Mouse (Mus musculus): ENCODE data around the gene Gc.
A peak's percentile ranks its signal among the peaks of the same experiment; 100 is the strongest.

Gc gene

DNA sequence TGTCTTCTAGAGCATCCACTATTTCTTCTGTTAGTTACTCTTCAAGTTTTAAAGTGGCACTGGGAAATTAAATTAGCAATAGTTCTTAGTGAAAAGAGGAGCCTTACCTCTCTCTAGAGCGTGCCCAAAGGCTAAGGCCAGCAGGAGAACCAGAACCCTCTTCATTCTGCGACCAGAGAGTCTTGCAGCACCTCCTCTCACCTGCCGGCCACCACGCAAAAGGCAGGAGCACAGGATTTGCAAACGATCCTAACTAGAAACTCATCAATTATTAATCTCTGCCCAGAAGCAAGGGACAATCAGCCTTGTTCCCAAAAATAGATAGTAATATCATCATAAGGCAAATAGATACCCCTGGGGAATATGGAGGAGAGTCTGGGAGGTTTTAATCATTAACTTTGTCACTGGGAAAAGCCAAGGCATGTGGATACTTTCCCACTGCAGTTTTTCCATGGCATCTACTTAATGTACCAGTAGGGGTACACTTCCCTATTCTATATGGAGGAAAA, at the start of gene Gc:
Gene Gc (minus strand): TSS at position 345 of the 509 bp plus-strand sequence.
- DNase-seq (ENCODE audit: low read depth, low spot score), result no peak

GRCm38 (mm10) chr5:89500182-89500581, 42.5 kb upstream of the Gc start:
- DNase-seq (ENCODE audit: low read depth, low spot score), result no peak

- DNase-seq (ENCODE audit: low read depth, low spot score), result no peak
These were observed 34.9 kb upstream of the Gc start for GRCm38 (mm10) chr5:89492560-89492959.

- no peak for DNase-seq (ENCODE audit: low read depth, low spot score)
These were observed 12.8 kb upstream of the Gc start for GRCm38 (mm10) chr5:89470483-89470882.

- DNase-seq (ENCODE audit: low read depth, low spot score), result no peak
These were observed 10.2 kb upstream of the Gc start for GRCm38 (mm10) chr5:89467886-89468285.

- DNase-seq (ENCODE audit: low read depth, low spot score), result no peak
These were observed 9.3 kb upstream of the Gc start for GRCm38 (mm10) chr5:89467045-89467444.

DNA sequence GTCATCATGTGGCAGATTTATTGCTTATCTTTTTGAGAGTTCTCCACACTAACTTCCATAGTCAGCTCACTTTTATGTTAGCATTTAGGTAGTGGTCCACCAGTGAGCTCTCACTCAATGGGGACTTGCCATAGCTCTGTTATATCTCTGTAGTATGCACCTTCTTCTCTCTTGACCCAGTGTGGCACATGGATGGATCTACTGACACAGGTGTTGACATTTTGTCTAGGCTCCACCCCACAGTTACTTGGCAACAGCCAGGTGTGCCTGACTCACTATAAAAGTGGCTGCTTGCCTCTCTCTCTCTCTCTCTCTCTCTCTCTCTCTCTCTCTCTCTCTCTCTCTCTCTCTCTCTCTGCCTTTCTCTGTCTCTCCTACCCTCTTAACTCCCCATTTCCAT, 8.6 kb upstream of the Gc start:
- DNase-seq (ENCODE audit: low read depth, low spot score), result no peak

- DNase-seq (ENCODE audit: low read depth, low spot score), result no peak
These were observed 4.1 kb upstream of the Gc start for GRCm38 (mm10) chr5:89461817-89462216.

GRCm38 (mm10) chr5:89459591-89459990, 1.9 kb upstream of the Gc start:
- no peak for DNase-seq (ENCODE audit: low read depth, low spot score)

- no peak for DNase-seq (ENCODE audit: low read depth, low spot score)
These were observed 1.3 kb upstream of the Gc start for GRCm38 (mm10) chr5:89458987-89459386.

DNA sequence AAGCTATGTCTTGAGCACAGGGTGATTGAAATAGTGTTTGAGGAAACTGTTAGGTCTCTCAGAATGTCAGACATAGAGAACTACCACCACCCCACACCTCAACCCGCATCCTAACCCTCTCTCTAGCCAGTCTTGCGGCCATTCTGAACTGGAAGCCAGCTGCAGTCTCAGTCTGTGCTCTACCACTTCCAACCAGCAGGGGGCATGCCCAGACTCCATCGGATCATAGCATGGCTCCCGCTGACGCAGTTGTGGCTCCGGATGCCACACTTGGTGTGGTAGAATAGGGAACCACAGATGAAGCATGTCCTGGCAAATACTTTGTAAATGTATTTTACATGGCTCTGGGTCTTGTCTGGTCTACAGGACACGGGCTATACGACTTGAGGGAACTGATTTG, 2.2 kb downstream of the Gc start:
- DNase-seq (ENCODE audit: low read depth, low spot score), result no peak

GRCm38 (mm10) chr5:89450798-89451197, 6.9 kb downstream of the Gc start:
- DNase-seq (ENCODE audit: low read depth, low spot score), result no peak

DNA sequence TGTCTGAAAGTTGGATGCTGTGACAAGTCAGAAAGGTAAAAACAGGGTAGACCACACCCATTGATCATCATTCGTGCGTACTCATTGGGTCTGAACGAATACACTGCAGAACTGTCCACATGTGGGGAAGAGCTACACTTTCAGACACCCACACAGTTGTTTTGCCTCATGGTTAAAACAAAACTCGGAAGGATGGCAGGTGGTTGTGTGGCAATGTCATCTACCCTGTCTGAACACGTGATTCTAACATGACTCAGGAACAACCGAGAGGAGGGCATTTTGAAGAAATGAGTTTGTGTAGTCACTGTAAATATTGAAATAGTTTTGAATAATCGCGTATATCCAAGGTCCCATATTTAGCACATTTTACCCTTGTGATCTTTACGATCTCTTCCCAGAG, 8.4 kb downstream of the Gc start:
- no peak for DNase-seq (ENCODE audit: low read depth, low spot score)

GRCm38 (mm10) chr5:89447978-89448377, 9.7 kb downstream of the Gc start:
- no peak for DNase-seq (ENCODE audit: low read depth, low spot score)

- no peak for DNase-seq (ENCODE audit: low read depth, low spot score)
These were observed 13.3 kb downstream of the Gc start for GRCm38 (mm10) chr5:89444360-89444759.

- no peak for DNase-seq (ENCODE audit: low read depth, low spot score)
These were observed 46.2 kb downstream of the Gc start for GRCm38 (mm10) chr5:89411536-89411935.

DNA sequence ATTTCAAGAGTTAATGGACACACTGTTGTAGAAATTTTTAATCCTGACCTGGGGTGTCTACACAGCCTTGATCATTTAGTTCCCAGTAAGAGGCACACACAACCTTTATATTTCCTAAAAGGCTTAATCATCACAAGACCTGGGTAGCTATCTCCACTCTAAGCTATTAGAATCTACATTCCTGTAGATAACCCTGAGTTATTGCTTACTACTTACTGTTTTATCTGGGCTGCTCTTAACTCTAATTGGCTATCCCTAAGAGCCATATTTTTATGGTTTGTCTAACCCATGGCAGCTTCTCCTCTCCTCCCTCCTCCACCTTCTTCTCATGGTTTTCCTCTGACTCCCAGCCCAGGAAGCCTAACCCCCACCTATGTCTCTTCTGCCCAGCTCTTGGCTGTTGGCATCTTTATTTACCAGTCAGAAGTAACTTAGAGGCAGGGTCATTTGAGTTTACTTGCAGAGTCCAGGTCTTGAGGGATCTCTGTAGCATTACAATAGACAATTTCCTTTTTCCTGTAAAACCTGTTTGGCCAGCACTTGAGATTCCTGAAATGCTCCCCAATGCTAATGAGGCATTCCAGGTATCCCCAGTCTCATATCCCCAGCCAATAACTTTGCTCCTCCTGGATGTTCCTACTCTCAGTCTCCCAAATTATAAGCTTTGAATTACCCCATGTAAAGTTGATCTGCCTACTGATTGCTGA, 50.2 kb downstream of the Gc start:
- DNase-seq (ENCODE audit: low read depth, low spot score), result no peak

DNA sequence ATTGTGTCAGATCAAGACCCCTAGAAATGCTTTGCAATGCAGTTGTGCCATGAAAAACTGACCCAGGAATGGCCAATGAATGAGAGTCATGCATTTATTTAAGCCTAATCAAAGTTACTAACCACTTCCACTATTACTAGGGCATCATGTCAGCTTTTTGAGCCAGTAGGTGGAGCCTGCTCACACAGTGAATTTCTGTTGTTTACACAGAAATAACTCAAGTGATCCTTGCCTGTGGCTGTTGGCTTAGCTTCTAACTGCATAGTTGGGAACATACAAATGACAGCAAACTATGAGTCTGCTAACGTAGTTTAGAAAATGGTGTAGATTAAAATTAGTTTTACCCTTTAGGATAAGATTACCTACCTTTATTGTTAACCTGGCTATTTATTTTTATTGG, 52.6 kb downstream of the Gc start:
- DNase-seq (ENCODE audit: low read depth, low spot score), result no peak

DNA sequence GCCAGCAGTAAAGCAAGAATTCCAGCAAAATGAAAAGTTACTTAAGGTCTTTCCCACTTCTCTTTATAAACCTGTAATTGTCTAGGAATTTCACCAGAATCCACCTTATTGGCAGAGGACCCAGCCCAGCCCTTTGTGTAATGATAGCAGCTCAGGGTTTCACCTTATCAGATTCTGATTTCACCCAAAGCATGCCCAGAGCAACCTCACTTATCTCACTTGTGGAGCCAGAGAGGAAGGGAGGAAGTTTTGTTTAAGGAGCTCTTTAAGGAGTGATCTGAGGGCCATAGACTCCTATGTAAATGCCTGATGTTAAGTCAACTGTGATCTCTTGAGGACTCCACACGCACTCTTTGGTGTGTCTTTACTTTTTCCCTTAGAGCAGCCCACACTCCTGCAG, 67.3 kb downstream of the Gc start:
- no peak for DNase-seq (ENCODE audit: low read depth, low spot score)

DNA sequence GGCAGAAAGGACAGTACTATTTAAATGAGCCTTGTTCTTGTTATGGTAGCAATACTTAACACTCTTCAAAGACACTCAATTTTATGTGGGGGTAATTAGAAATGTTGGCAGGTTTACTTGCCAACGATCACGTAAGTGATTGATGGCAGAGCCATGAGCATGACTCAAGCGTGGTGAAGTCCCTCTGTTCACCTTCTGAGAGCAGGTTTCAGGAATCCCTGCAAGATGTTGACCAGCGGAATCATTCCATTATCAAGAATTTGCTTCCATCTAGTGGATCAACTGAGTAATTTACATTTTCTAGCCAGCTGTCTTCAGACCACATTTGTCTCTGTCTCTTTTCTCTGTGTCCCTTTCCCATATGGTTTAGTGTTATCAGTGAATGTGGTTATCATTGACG, 73.5 kb downstream of the Gc start:
- DNase-seq (ENCODE audit: low read depth, low spot score), result peak; percentile 13

GRCm38 (mm10) chr5:89381340-89381739, 76.4 kb downstream of the Gc start:
- DNase-seq (ENCODE audit: low read depth, low spot score), result no peak

DNA sequence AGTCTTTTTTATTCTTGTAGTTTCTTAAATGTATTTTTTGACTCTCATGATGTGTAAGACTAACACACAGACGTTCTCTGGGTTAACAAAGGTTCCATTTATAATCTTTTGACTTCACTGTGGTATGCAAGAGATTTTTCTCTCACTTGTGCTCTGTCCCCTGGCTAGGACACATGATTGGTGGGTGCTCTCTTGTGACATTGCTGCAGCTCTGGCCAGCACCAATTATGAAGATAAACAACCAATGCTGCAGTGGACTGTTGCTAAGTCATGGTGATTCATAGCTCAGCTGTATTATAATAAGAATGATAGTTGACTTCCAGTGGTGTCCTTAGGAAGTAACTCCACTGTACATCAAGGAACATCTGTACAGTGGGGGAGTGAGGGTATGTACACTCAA, 87.6 kb downstream of the Gc start:
- no peak for DNase-seq (ENCODE audit: low read depth, low spot score)

DNA sequence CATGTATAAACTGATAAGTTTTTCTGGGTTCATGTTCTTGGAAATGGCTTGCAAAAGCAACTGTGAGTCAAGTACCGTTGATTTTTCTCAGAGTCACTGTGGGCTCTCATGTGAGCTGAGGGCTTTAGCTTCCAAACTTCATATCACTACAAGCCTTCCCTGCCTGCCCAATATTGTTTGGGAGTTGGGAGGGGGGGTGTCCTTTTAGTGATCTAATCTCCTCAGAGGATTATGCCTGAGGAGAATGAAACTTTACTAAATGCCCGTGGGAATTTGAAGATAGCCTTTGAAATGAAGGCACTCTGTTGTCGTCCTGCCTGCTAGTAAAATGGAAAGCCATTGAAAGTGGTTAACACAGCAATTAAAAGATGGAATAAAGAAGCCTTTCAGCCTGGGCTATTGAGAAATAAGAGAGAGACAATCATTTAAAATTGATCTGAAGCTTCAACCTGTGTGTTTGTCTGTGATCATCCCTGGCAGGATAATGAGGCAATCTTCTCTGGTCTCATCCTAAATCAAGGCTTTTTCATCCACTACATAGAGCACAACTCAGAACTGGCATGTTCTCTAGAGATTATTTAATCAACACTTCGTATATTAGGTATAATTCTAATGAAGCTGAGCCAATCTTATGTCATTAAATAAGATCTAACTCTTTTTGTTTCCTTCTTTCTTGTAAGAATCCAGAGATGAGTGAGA, 89.5 kb downstream of the Gc start:
- DNase-seq (ENCODE audit: low read depth, low spot score), result no peak

Measured in retina, adult 2 months (tissue).